Mouse (Mus musculus) MEL (cell line): ENCODE results near the gene Dclk1. TPM values are rescaled to one million over a fixed set of nuclear protein-coding genes. Genes with fewer than 3 reads are reported as not detected.

Experiments
- DNase-seq: peaks from one replicate; pipeline ENCODE4 v3.0.0; 2011; ENCODE audit warnings: low read depth, low spot score
- H3K27ac ChIP-seq: 2 replicates; pipeline ENCODE4 v1.5.1; 2012; ENCODE audit warnings: low read depth, mild to moderate bottlenecking, control low read depth, low read length, moderate library complexity; ENCODE audit not compliant: control insufficient read depth
- H3K27me3 ChIP-seq, 2 experiments: fragments of 150-350 bp in 1 of 2; sonication (generic) in 1 of 2; 2 replicates each; pipeline ENCODE4 v1.6.1; 2012; ENCODE audit warnings: low read length in 2 of 2, mild to moderate bottlenecking in 2 of 2, improper control_type of control experiment in 1 of 2, moderate library complexity in 1 of 2; ENCODE audit not compliant: insufficient read depth in 2 of 2, control insufficient read depth in 1 of 2
- H3K36me3 ChIP-seq, 2 experiments: 2 replicates each; pipeline ENCODE4 v1.6.1; 2012 to 2014; ENCODE audit warnings: low read length in 2 of 2, improper control_type of control experiment in 1 of 2, inconsistent platforms in 1 of 2, mild to moderate bottlenecking in 1 of 2; ENCODE audit not compliant: insufficient read depth in 2 of 2, control insufficient read depth in 1 of 2
- H3K4me1 ChIP-seq, 2 experiments: fragments of 150-350 bp in 1 of 2; sonication (generic) in 1 of 2; 2 replicates each; pipeline ENCODE4 v1.6.1; 2012; ENCODE audit warnings: low read length in 2 of 2, improper control_type of control experiment in 1 of 2, mild to moderate bottlenecking in 1 of 2; ENCODE audit not compliant: insufficient read depth in 2 of 2, control insufficient read depth in 1 of 2
- H3K4me3 ChIP-seq, 2 experiments: fragments of 150-350 bp in 1 of 2; sonication (generic) in 1 of 2; 2 replicates each; pipeline ENCODE4 v1.5.1; 2012; ENCODE audit warnings: low read depth in 2 of 2, low read length in 2 of 2, mild to moderate bottlenecking in 2 of 2, moderate library complexity in 2 of 2, control low read depth in 1 of 2, improper control_type of control experiment in 1 of 2; ENCODE audit not compliant: control insufficient read depth in 1 of 2, insufficient read depth in 1 of 2
- H3K79me2 ChIP-seq: 2 replicates; pipeline ENCODE4 v1.6.1; 2012; ENCODE audit warnings: mild to moderate bottlenecking, low read length, moderate library complexity; ENCODE audit not compliant: control insufficient read depth, poor library complexity, insufficient read depth
- H3K9ac ChIP-seq: 2 replicates; pipeline ENCODE4 v1.6.1; 2012; ENCODE audit warnings: low read depth, mild to moderate bottlenecking, control low read depth, low read length, moderate library complexity; ENCODE audit not compliant: control insufficient read depth, poor library complexity, severe bottlenecking
- H3K9me3 ChIP-seq: fragments of 150-350 bp; sonication (generic); replicated peaks from 2 replicates; pipeline ENCODE4 v1.6.1; 2012; ENCODE audit warnings: mild to moderate bottlenecking, low read length, improper control_type of control experiment, moderate library complexity; ENCODE audit not compliant: insufficient read depth
- CHD2 ChIP-seq: IDR thresholded peaks from 2 replicates; pipeline ENCODE4 v1.6.1; 2011; ENCODE audit warnings: low read length, improper control_type of control experiment
- CTCF ChIP-seq, 3 experiments: IDR thresholded peaks in 2 of 3; conservative IDR thresholded peaks in 1 of 3; 2 replicates each; pipeline ENCODE4 v1.5.1; 2011 to 2012; ENCODE audit warnings: low read length in 3 of 3, low read depth in 2 of 3, mild to moderate bottlenecking in 2 of 3, improper control_type of control experiment in 1 of 3, inconsistent platforms in 1 of 3, mixed read lengths in 1 of 3, moderate library complexity in 1 of 3; ENCODE audit not compliant: control insufficient read depth in 1 of 3, insufficient read depth in 1 of 3, poor library complexity in 1 of 3, severe bottlenecking in 1 of 3
- EP300 ChIP-seq, 2 experiments: IDR thresholded peaks; 2 replicates each; pipeline ENCODE4 v1.6.1; 2011; ENCODE audit warnings: improper control_type of control experiment in 2 of 2, low read length in 2 of 2, low read depth in 1 of 2, mild to moderate bottlenecking in 1 of 2
- KAT2A ChIP-seq: conservative IDR thresholded peaks from 2 replicates; pipeline ENCODE4 v1.6.1; 2012; ENCODE audit warnings: low read depth, low read length, improper control_type of control experiment, inconsistent platforms
- MAFK ChIP-seq: IDR thresholded peaks from 2 replicates; pipeline ENCODE4 v1.6.1; 2011; ENCODE audit warnings: low read depth, mild to moderate bottlenecking, low read length, improper control_type of control experiment, borderline replicate concordance
- MEF2A ChIP-seq: IDR thresholded peaks from 2 replicates; pipeline ENCODE4 v1.6.1; 2014; ENCODE audit warnings: low read depth, mild to moderate bottlenecking, inconsistent platforms, low read length, improper control_type of control experiment; ENCODE audit not compliant: poor library complexity, insufficient replicate concordance, severe bottlenecking; ENCODE audit errors: extremely low read depth
- MXI1 ChIP-seq: IDR thresholded peaks from 2 replicates; pipeline ENCODE4 v1.6.1; 2011; ENCODE audit warnings: mild to moderate bottlenecking, low read depth, low read length, improper control_type of control experiment
- MYC ChIP-seq: IDR thresholded peaks from 2 replicates; pipeline ENCODE4 v1.6.1; 2011; ENCODE audit warnings: low read depth, mild to moderate bottlenecking, low read length, improper control_type of control experiment, moderate library complexity
- NRF1 ChIP-seq: IDR thresholded peaks from 2 replicates; pipeline ENCODE4 v1.6.1; 2014; ENCODE audit warnings: low read depth, mild to moderate bottlenecking, inconsistent platforms, low read length, improper control_type of control experiment, moderate library complexity; ENCODE audit not compliant: poor library complexity, insufficient read depth, severe bottlenecking
- POLR2A ChIP-seq, 2 experiments: IDR thresholded peaks; 2 replicates each; pipeline ENCODE4 v1.6.1; 2011 to 2012; ENCODE audit warnings: low read length in 2 of 2, mild to moderate bottlenecking in 2 of 2, control low read depth in 1 of 2, improper control_type of control experiment in 1 of 2, low read depth in 1 of 2, moderate library complexity in 1 of 2; ENCODE audit not compliant: control insufficient read depth in 1 of 2, insufficient read depth in 1 of 2, poor library complexity in 1 of 2
- POLR2AphosphoS5 ChIP-seq: IDR thresholded peaks from 2 replicates; pipeline ENCODE4 v1.6.1; 2012; ENCODE audit warnings: low read depth, borderline replicate concordance, mild to moderate bottlenecking, inconsistent platforms, low read length, moderate library complexity, mixed read lengths
- RAD21 ChIP-seq: IDR thresholded peaks from 2 replicates; pipeline ENCODE4 v1.6.1; 2011; ENCODE audit warnings: mild to moderate bottlenecking, low read depth, low read length, improper control_type of control experiment
- RCOR1 ChIP-seq: IDR thresholded peaks from 2 replicates; pipeline ENCODE4 v1.6.1; 2012; ENCODE audit warnings: low read depth, mild to moderate bottlenecking, inconsistent platforms, low read length, improper control_type of control experiment
- TAL1 ChIP-seq: IDR thresholded peaks from 2 replicates; pipeline ENCODE4 v1.6.1; 2012; ENCODE audit warnings: mild to moderate bottlenecking, inconsistent platforms, low read length, moderate library complexity, mixed read lengths
- UBTF ChIP-seq: IDR thresholded peaks from 2 replicates; pipeline ENCODE4 v1.6.1; 2012; ENCODE audit warnings: low read depth, mild to moderate bottlenecking, inconsistent platforms, low read length, improper control_type of control experiment, moderate library complexity, borderline replicate concordance; ENCODE audit not compliant: insufficient read depth
- USF2 ChIP-seq, 2 experiments: IDR thresholded peaks; 2 replicates each; pipeline ENCODE4 v1.6.1; 2011 to 2012; ENCODE audit warnings: improper control_type of control experiment in 2 of 2, low read length in 2 of 2, borderline replicate concordance in 1 of 2, inconsistent platforms in 1 of 2, low read depth in 1 of 2, mild to moderate bottlenecking in 1 of 2; ENCODE audit not compliant: insufficient read depth in 1 of 2
- ZC3H11A ChIP-seq: IDR thresholded peaks from 2 replicates; pipeline ENCODE4 v1.6.1; 2012; ENCODE audit warnings: low read depth, mild to moderate bottlenecking, inconsistent platforms, low read length, improper control_type of control experiment
- ZKSCAN1 ChIP-seq: IDR thresholded peaks from 2 replicates; pipeline ENCODE4 v1.6.1; 2012; ENCODE audit warnings: low read depth, mild to moderate bottlenecking, inconsistent platforms, low read length, improper control_type of control experiment, moderate library complexity
- polyA plus RNA-seq, 2 experiments: library from polyadenylated mRNA; stranded (reverse) in 1 of 2; unstranded in 1 of 2; fragments of >175 nt in 1 of 2; fragments of >200 nt in 1 of 2; gene quantifications; 2 replicates each; pipeline versions ENCODE4 v1.2.1 to v1.2.4; 2012; ENCODE audit warnings: low replicate concordance in 2 of 2, low read depth in 1 of 2; ENCODE audit not compliant: insufficient read length in 2 of 2, insufficient read depth in 1 of 2, missing spikeins in 1 of 2
- total RNA-seq: library from RNA; depleted of rRNA; stranded (reverse); fragments of 300-350 nt; gene quantifications from 2 replicates; pipeline ENCODE4 v1.2.3, GENCODE M21; 2012

Gene Dclk1
- total and polyA plus RNA-seq, 3 experiments: not detected

- no peaks in the 10 kb centered on the region for H3K27me3 ChIP-seq
- H3K4me1 ChIP-seq: no peaks in the 10 kb centered on the region
- TF ChIP-seq UBTF: no peak
- no peak for TF ChIP-seq USF2 (IDR thresholded peaks at IDR 0.05; ENCODE audit: borderline replicate concordance in 1 of 2, insufficient read depth in 1 of 2, low read depth in 1 of 2, low read length in 2 of 2)
- no peak for TF ChIP-seq TAL1
- TF ChIP-seq POLR2AphosphoS5: no peak
- no peak for TF ChIP-seq MXI1
- TF ChIP-seq MAFK: no peak
- TF ChIP-seq ZC3H11A: no peak
- no peak for TF ChIP-seq EP300 (IDR thresholded peaks at IDR 0.05; ENCODE audit: low read depth in 1 of 2, low read length in 2 of 2)
- no peak for TF ChIP-seq KAT2A
- no peak for TF ChIP-seq ZKSCAN1
- TF ChIP-seq, all 39 proteins: peak for 0
- no peaks in the 10 kb centered on the region for H3K79me2 ChIP-seq
- no peaks in the 10 kb centered on the region for H3K9me3 ChIP-seq
- no peak overlapping the region for H3K9ac ChIP-seq
- H3K36me3 ChIP-seq: no peaks in the 10 kb centered on the region
- no peak overlapping the region for H3K27ac ChIP-seq
- DNase-seq: no peak
- H3K4me3 ChIP-seq: no peak overlapping the region
Measured at GRCm38 (mm10) chr3:55539811-55540293, 297.7 kb downstream of the Dclk1 start.

- Histone ChIP-seq H3K4me3 (no peak overlapping the region), H3K36me3 (no peaks in the 10 kb centered on the region), H3K79me2 (no peaks in the 10 kb centered on the region), H3K9me3 (no peaks in the 10 kb centered on the region), H3K27me3 (no peaks in the 10 kb centered on the region), H3K4me1 (no peaks in the 10 kb centered on the region), H3K9ac (no peak overlapping the region), H3K27ac (no peak overlapping the region)
- TF ChIP-seq MAFK (no peak), TAL1 (no peak), MYC (no peak), MEF2A (no peak), CHD2 (no peak), RAD21 (no peak), RCOR1 (no peak), POLR2A (IDR thresholded peaks at IDR 0.05; ENCODE audit: control insufficient read depth in 1 of 2, insufficient read depth in 1 of 2, low read depth in 1 of 2, low read length in 2 of 2, poor library complexity in 1 of 2) (no peak), NRF1 (no peak), CTCF (IDR thresholded peaks at IDR 0.05 in 2 of 3, conservative IDR thresholded peaks at IDR 0.05 in 1 of 3; ENCODE audit: control insufficient read depth in 1 of 3, insufficient read depth in 1 of 3, low read depth in 2 of 3, low read length in 3 of 3, poor library complexity in 1 of 3, severe bottlenecking in 1 of 3) (no peak)
- DNase-seq: no peak
Measured at GRCm38 (mm10) chr3:55540406-55541140, 298.4 kb downstream of the Dclk1 start.
